Mouse (Mus musculus) spleen, embryonic (tissue): ENCODE measurements around the gene Slc16a3.

Source experiments
- CTCF ChIA-PET: fragments of 350-600 bp; sonication (Branson Sonifier 250); formaldehyde crosslinking; loops from one replicate; lab custom pipeline; 2022; lab: Charles Lee

Slc16a3 gene

GRCm38 (mm10) chr11:120948861-120949851 is 876 bp downstream of the Slc16a3 start:
- CTCF ChIA-PET, result no interaction called here

GRCm38 (mm10) chr11:120949863-120950262 is 1.6 kb downstream of the Slc16a3 start:
- CTCF ChIA-PET, result no interaction called here

- CTCF ChIA-PET, result no interaction called here
Measured at GRCm38 (mm10) chr11:120950281-120951202, 2.3 kb downstream of the Slc16a3 start.

GRCm38 (mm10) chr11:120951237-120951636 is 3.0 kb downstream of the Slc16a3 start:
- CTCF ChIA-PET, result no interaction called here

- CTCF ChIA-PET, result no interaction called here
Measured at GRCm38 (mm10) chr11:120951731-120952730, 3.8 kb downstream of the Slc16a3 start.

GRCm38 (mm10) chr11:120954936-120955335 is 6.7 kb downstream of the Slc16a3 start:
- CTCF ChIA-PET, result interaction anchor here (0.5 kb wide), 1 partner anchor 324 kb away, joined by 3 read pairs; no protein-coding TSS in a partner anchor

GRCm38 (mm10) chr11:120955701-120956100 is 7.4 kb downstream of the Slc16a3 start:
- CTCF ChIA-PET, result interaction anchor here (0.6 kb wide), 1 partner anchor 1725 kb away, joined by 10 read pairs; no protein-coding TSS in a partner anchor

GRCm38 (mm10) chr11:120957052-120957451 is 8.8 kb downstream of the Slc16a3 start:
- CTCF ChIA-PET, result no interaction called here

- CTCF ChIA-PET, result no interaction called here
Measured at GRCm38 (mm10) chr11:120957731-120958257, 9.5 kb downstream of the Slc16a3 start.

GRCm38 (mm10) chr11:120959066-120959465 is 10.8 kb downstream of the Slc16a3 start:
- CTCF ChIA-PET, result no interaction called here

- CTCF ChIA-PET, result interaction anchor here (0.5 kb wide), 1 partner anchor 361 kb away, joined by 6 read pairs; no protein-coding TSS in a partner anchor
Measured at GRCm38 (mm10) chr11:120959564-120959963, 11.3 kb downstream of the Slc16a3 start.

GRCm38 (mm10) chr11:120960248-120960647 is 12.0 kb downstream of the Slc16a3 start:
- CTCF ChIA-PET, result interaction anchor here (0.5 kb wide), 1 partner anchor 25 kb away, joined by 8 read pairs; no protein-coding TSS in a partner anchor

GRCm38 (mm10) chr11:120961594-120961993 is 13.3 kb downstream of the Slc16a3 start:
- CTCF ChIA-PET, result no interaction called here

- CTCF ChIA-PET, result no interaction called here
Measured at GRCm38 (mm10) chr11:120962050-120962771, 13.9 kb downstream of the Slc16a3 start.

- CTCF ChIA-PET, result interaction anchor here (0.7 kb wide), 1 partner anchor 28 kb away, joined by 5 read pairs; no protein-coding TSS in a partner anchor
Measured at GRCm38 (mm10) chr11:120962909-120963308, 14.6 kb downstream of the Slc16a3 start.

GRCm38 (mm10) chr11:120964195-120965157 is 16.2 kb downstream of the Slc16a3 start:
- CTCF ChIA-PET, result no interaction called here

- CTCF ChIA-PET, result no interaction called here
Measured at GRCm38 (mm10) chr11:120965587-120965986, 17.3 kb downstream of the Slc16a3 start.

GRCm38 (mm10) chr11:120969742-120970141 is 21.5 kb downstream of the Slc16a3 start:
- CTCF ChIA-PET, result interaction anchor here (0.6 kb wide), 1 partner anchor 617 kb away, joined by 3 read pairs; no protein-coding TSS in a partner anchor
